In genomic region chr11:49872779-49873178, GRCm38 (mm10) we compare ENCODE assay signal across 21 mouse cellular contexts. TPM values are rescaled to one million over a fixed set of nuclear protein-coding genes. Genes with fewer than 3 reads are reported as not detected.
DNase-seq lines count a peak whose midpoint lies in the region; ATAC-seq and TF ChIP-seq lines count a peak whose summit lies in the region.
"Had no signal": no experiment of that assay in that cellular context is flagged by ENCODE, and none has a peak within 500 bp of the region (broad histone marks: within the 10 kb centered on the region; RNA-seq: fewer than 3 reads in every experiment).

No protein-coding gene starts in this region.

- H3K79me2 ChIP-seq in MEL (ENCODE audit: control insufficient read depth, insufficient read depth, low read length, poor library complexity): no peaks in the 10 kb centered on the region

- H3K36me3 ChIP-seq in G1E (replicated peaks): peaks cover 79% of the 10 kb centered on the region
- H3K36me3 ChIP-seq in MEL (ENCODE audit: control insufficient read depth in 1 of 2, insufficient read depth in 2 of 2, low read length in 2 of 2): peaks cover 14 to 35% of the 10 kb centered on the region in 2 experiments
- peaks cover 44% of the 10 kb centered on the region for H3K36me3 ChIP-seq in liver, postnatal 0 days (replicated peaks; ENCODE audit: insufficient read depth, low read length)

- no peak for DNase-seq in G1E (ENCODE audit: low spot score)
- peak; percentile 69 for DNase-seq in MEL (ENCODE audit: low read depth, low spot score)
- DNase-seq in liver: peak; percentile 76
- DNase-seq in liver, postnatal 0 days: peak; percentile 31
- no peak for DNase-seq in urinary bladder, postnatal 4 days (ENCODE audit: low spot score in 2 of 2)
- DNase-seq in gastrocnemius, adult 2 months: no peak
- no peak for DNase-seq in thymus, adult 18-20 months
- DNase-seq: adrenal gland, postnatal 14 days; cerebellum, adult 18-20 months; cerebellum, postnatal 25 days; gastrocnemius, postnatal 36 days; lung, embryonic 14.5 days; lung, postnatal 36 days had no signal

- no peak overlapping the region; the same call in 1 of the 2 replicates for H3K4me3 ChIP-seq in G1E (ENCODE audit: low read depth, low read length)
- H3K4me3 ChIP-seq in MEL (ENCODE audit: control insufficient read depth in 1 of 2, insufficient read depth in 1 of 2, low read depth in 2 of 2, low read length in 2 of 2): no peak overlapping the region
- no peak overlapping the region for H3K4me3 ChIP-seq in liver, postnatal 0 days (ENCODE audit: low read depth, low read length)
- H3K4me3 ChIP-seq in gastrocnemius, adult 2 months: no peak overlapping the region
- H3K4me3 ChIP-seq: forebrain, embryonic 12.5 days; heart, embryonic 15.5 days; hindbrain, embryonic 10.5 days; limb, embryonic 12.5 days; midbrain, embryonic 10.5 days had no signal

- H3K27me3 ChIP-seq in G1E (ENCODE audit: insufficient read depth, low read length) (no peaks in the 10 kb centered on the region), MEL (ENCODE audit: control insufficient read depth in 1 of 2, insufficient read depth in 2 of 2, low read length in 2 of 2) (no peaks in the 10 kb centered on the region)
- H3K27me3 ChIP-seq in liver, postnatal 0 days (ENCODE audit: insufficient read depth, low read length): no peaks in the 10 kb centered on the region
- H3K27me3 ChIP-seq: forebrain, embryonic 12.5 days; heart, embryonic 15.5 days; limb, embryonic 12.5 days had no signal

- 65% methylated on average over 6 of the region's 6 CpGs for WGBS in liver, postnatal 0 days (ENCODE audit: insufficient replicate concordance)

- H3K4me2 ChIP-seq in liver, postnatal 0 days (ENCODE audit: low read depth, low read length): no peak overlapping the region
- H3K4me2 ChIP-seq: forebrain, embryonic 12.5 days; heart, embryonic 15.5 days; limb, embryonic 12.5 days; lung, embryonic 14.5 days had no signal

- no peak for TF ChIP-seq POLR2A in MEL (IDR thresholded peaks at IDR 0.05; ENCODE audit: control insufficient read depth in 1 of 2, insufficient read depth in 1 of 2, low read depth in 1 of 2, low read length in 2 of 2, poor library complexity in 1 of 2)

- TF ChIP-seq RAD21 in MEL (IDR thresholded peaks at IDR 0.05; ENCODE audit: low read depth, low read length): no peak

- H3K27ac ChIP-seq in MEL (ENCODE audit: control insufficient read depth, low read depth, low read length): no peak overlapping the region
- peak overlapping the region; percentile 16; the same call in 1 of the 2 replicates for H3K27ac ChIP-seq in liver, postnatal 0 days (ENCODE audit: low read depth)
- no peak overlapping the region for H3K27ac ChIP-seq in gastrocnemius, adult 2 months
- H3K27ac ChIP-seq: forebrain, embryonic 12.5 days; heart, embryonic 15.5 days; hindbrain, embryonic 10.5 days; hindbrain, postnatal 0 days; limb, embryonic 12.5 days; midbrain, embryonic 10.5 days had no signal

- no peak overlapping the region for H3K9ac ChIP-seq in MEL (ENCODE audit: control insufficient read depth, low read depth, low read length, poor library complexity, severe bottlenecking)
- H3K9ac ChIP-seq in liver, postnatal 0 days (replicated peaks): no peak overlapping the region
- H3K9ac ChIP-seq: forebrain, embryonic 12.5 days; heart, embryonic 15.5 days; limb, embryonic 12.5 days; lung, embryonic 14.5 days had no signal

- intact Hi-C loops in gastrocnemius, adult 2 months (cut with DNase I): loop anchor here (5.0 kb wide), 1 partner anchor 45 kb away; no protein-coding TSS in a partner anchor

- TF ChIP-seq CTCF in G1E (IDR thresholded peaks at IDR 0.05; ENCODE audit: low read depth, low read length): no peak
- no peak for TF ChIP-seq CTCF in MEL (IDR thresholded peaks at IDR 0.05 in 2 of 3, conservative IDR thresholded peaks at IDR 0.05 in 1 of 3; ENCODE audit: control insufficient read depth in 1 of 3, insufficient read depth in 1 of 3, low read depth in 2 of 3, low read length in 3 of 3, poor library complexity in 1 of 3, severe bottlenecking in 1 of 3)
- TF ChIP-seq CTCF in liver, postnatal 0 days (IDR thresholded peaks at IDR 0.05; ENCODE audit: low read depth): no peak
- TF ChIP-seq CTCF in gastrocnemius, adult 2 months (IDR thresholded peaks at IDR 0.05): no peak

- H3K9me3 ChIP-seq in G1E (replicated peaks) (no peaks in the 10 kb centered on the region), MEL (replicated peaks; ENCODE audit: insufficient read depth, low read length) (no peaks in the 10 kb centered on the region)
- H3K9me3 ChIP-seq in liver, postnatal 0 days (ENCODE audit: low read length): no peaks in the 10 kb centered on the region
- H3K9me3 ChIP-seq: forebrain, embryonic 12.5 days; heart, embryonic 15.5 days; hindbrain, embryonic 10.5 days; limb, embryonic 12.5 days; midbrain, embryonic 10.5 days had no signal

- peaks cover 25% of the 10 kb centered on the region for H3K4me1 ChIP-seq in G1E (ENCODE audit: insufficient read depth, low read depth, low read length)
- peaks cover 5 to 17% of the 10 kb centered on the region in 2 experiments; a peak in 3 of 4 replicates for H3K4me1 ChIP-seq in MEL (ENCODE audit: control insufficient read depth in 1 of 2, insufficient read depth in 2 of 2, low read length in 2 of 2)
- H3K4me1 ChIP-seq in liver, postnatal 0 days (ENCODE audit: insufficient read depth): peaks cover 4% of the 10 kb centered on the region; the same call in 1 of the 2 replicates
- H3K4me1 ChIP-seq: hindbrain, embryonic 10.5 days; limb, embryonic 12.5 days; midbrain, embryonic 10.5 days had no signal

- peak; percentile 71 for ATAC-seq in G1E (ENCODE audit: extremely low read depth, insufficient number of reproducible peaks, low FRiP score, poor library complexity, severe bottlenecking)
- peak; percentile 86 for ATAC-seq in liver, postnatal 0 days
- ATAC-seq: intestine, postnatal 0 days had no signal

- TF ChIP-seq EP300 in MEL (IDR thresholded peaks at IDR 0.05; ENCODE audit: low read depth in 1 of 2, low read length in 2 of 2): peak; percentile 68 to 85; a peak in 3 of 4 replicates
- peak; percentile 90 for TF ChIP-seq EP300 in liver, postnatal 0 days (IDR thresholded peaks at IDR 0.05; ENCODE audit: low read depth)

TF ChIP-seq in MEL, 35 proteins besides CTCF, POLR2A, EP300 and RAD21:
- TF ChIP-seq TCF12 (IDR thresholded peaks at IDR 0.05; ENCODE audit: low read depth, low read length) (peak; percentile 62; the same call in 1 of the 2 replicates), BHLHE40 (IDR thresholded peaks at IDR 0.05; ENCODE audit: borderline replicate concordance, low read depth, low read length) (no peak), TAL1 (IDR thresholded peaks at IDR 0.05; ENCODE audit: low read length) (peak; percentile 94), MYB (IDR thresholded peaks at IDR 0.05; ENCODE audit: low read depth, low read length) (peak; percentile 69), GATA1 (IDR thresholded peaks at IDR 0.05; ENCODE audit: low read depth, low read length) (peak; percentile 77), MEF2A (IDR thresholded peaks at IDR 0.05; ENCODE audit: extremely low read depth, insufficient replicate concordance, low read depth, low read length, poor library complexity, severe bottlenecking) (no peak)

RNA-seq across cellular contexts. Expression of gene Mapk9, which starts 26.2 kb away (rescaled TPM):
- 47.9 and 50.8 TPM in 2 replicates for total RNA-seq in G1E (2014; fragmentation: Nextera tagmentation)
- total RNA-seq in G1E (2017): 29.3 and 39.1 TPM in 2 replicates
- 6.5 and 7.8 TPM in 2 replicates for polyA plus RNA-seq in G1E (2012)
- 42.6 and 52.8 TPM in 2 replicates for total RNA-seq in MEL (2012; rRNA removed)
- 10 to 100 TPM in 1 of 2 experiments, not detected in 1; 43.1 TPM for polyA plus RNA-seq in MEL (2012; ENCODE audit: insufficient read depth in 1 of 2, insufficient read length in 2 of 2, low read depth in 1 of 2, low replicate concordance in 2 of 2, missing spikeins in 1 of 2)
- polyA plus RNA-seq in liver, postnatal 0 days (2015; fragmentation: Nextera tagmentation; extraction: Ambion mirVana): 20.9 and 22.3 TPM in 2 replicates
- 10 to 100 TPM; 47.4 to 54.4 TPM for total RNA-seq in gastrocnemius, adult 2 months (2021)

RNA-seq across cellular contexts. Expression of gene Rasgef1c, which starts 28.9 kb away (rescaled TPM):
- not detected in 2 replicates for total RNA-seq in G1E (2014; fragmentation: Nextera tagmentation)
- total RNA-seq in G1E (2017): 0.05 and 0.06 TPM in 2 replicates
- not detected in 2 replicates for polyA plus RNA-seq in G1E (2012)
- total RNA-seq in MEL (2012; rRNA removed): 0.12 TPM in 1 of 2 replicates, not detected in the other
- polyA plus RNA-seq in MEL (2012; ENCODE audit: insufficient read depth in 1 of 2, insufficient read length in 2 of 2, low read depth in 1 of 2, low replicate concordance in 2 of 2, missing spikeins in 1 of 2): under 1 TPM in 1 of 2 experiments, not detected in 1; 0.15 TPM
- not detected in 2 replicates for polyA plus RNA-seq in liver, postnatal 0 days (2015; fragmentation: Nextera tagmentation; extraction: Ambion mirVana)
- total RNA-seq in gastrocnemius, adult 2 months (2021): under 1 TPM; 0.13 to 0.31 TPM
- total RNA-seq: neutrophil, adult 5-6 weeks had no signal

Comparison
In these comparisons a context has a peak if more than half of its experiments do, and no peak if none do; other contexts are left out.
1. DNase-seq: peak in MEL (single experiment), liver (single experiment) and liver, postnatal 0 days (single experiment); none in G1E (single experiment), urinary bladder, postnatal 4 days (0 of 2), gastrocnemius, adult 2 months (single experiment) and thymus, adult 18-20 months (0 of 2).